Mouse (Mus musculus) ES-E14 (cell line): ENCODE results near the gene Egfem1. TPM values are rescaled to one million over a fixed set of nuclear protein-coding genes. Genes with fewer than 3 reads are reported as not detected.

ENCODE experiments used
- DNase-seq: peaks from one replicate; pipeline ENCODE4 v3.0.0-alpha.2; 2013; ENCODE audit warnings: low read depth, low spot score
- H3K27ac ChIP-seq: 2 replicates; pipeline ENCODE4 v1.5.1; 2012; ENCODE audit warnings: low read depth, mild to moderate bottlenecking, low read length, moderate library complexity, mixed read lengths; ENCODE audit not compliant: poor library complexity, insufficient read depth, severe bottlenecking
- H3K36me3 ChIP-seq: 2 replicates; pipeline ENCODE4 v1.6.1; 2012; ENCODE audit warnings: mild to moderate bottlenecking, low read length, moderate library complexity, mixed read lengths; ENCODE audit not compliant: control insufficient read depth, poor library complexity, insufficient read depth, severe bottlenecking
- H3K4me1 ChIP-seq, 2 experiments: fragments of 150-350 bp in 1 of 2; sonication (generic) in 1 of 2; 2 replicates each; pipeline ENCODE4 v1.6.1; 2012; ENCODE audit warnings: low read length in 2 of 2, mild to moderate bottlenecking in 1 of 2, mixed read lengths in 1 of 2; ENCODE audit not compliant: control insufficient read depth in 2 of 2, insufficient read depth in 2 of 2, poor library complexity in 1 of 2
- H3K4me3 ChIP-seq, 2 experiments: fragments of 150-350 bp in 1 of 2; sonication (generic) in 1 of 2; 2 replicates each; pipeline ENCODE4 v1.5.1; 2012; ENCODE audit warnings: low read length in 2 of 2, low read depth in 1 of 2, mild to moderate bottlenecking in 1 of 2, mixed read lengths in 1 of 2; ENCODE audit not compliant: insufficient read depth in 1 of 2, poor library complexity in 1 of 2, severe bottlenecking in 1 of 2
- H3K9ac ChIP-seq: 2 replicates; pipeline ENCODE4 v1.6.1; 2012; ENCODE audit warnings: low read depth, mild to moderate bottlenecking, low read length, mixed read lengths; ENCODE audit not compliant: poor library complexity, insufficient read depth, severe bottlenecking
- H3K9me3 ChIP-seq: fragments of 150-350 bp; sonication (generic); 2 replicates; pipeline ENCODE4 v1.6.1; 2012; ENCODE audit warnings: low read depth, mild to moderate bottlenecking, low read length; ENCODE audit not compliant: control insufficient read depth, insufficient read depth
- CHD2 ChIP-seq: IDR thresholded peaks from 2 replicates; pipeline ENCODE4 v1.6.1; 2014; ENCODE audit warnings: mild to moderate bottlenecking, low read depth, low read length, inconsistent platforms
- HCFC1 ChIP-seq: IDR thresholded peaks from 2 replicates; pipeline ENCODE4 v1.6.1; 2012; ENCODE audit warnings: low read length, inconsistent platforms, borderline replicate concordance; ENCODE audit not compliant: insufficient read depth
- MAFK ChIP-seq: IDR thresholded peaks from 2 replicates; pipeline ENCODE4 v1.6.1; 2014; ENCODE audit warnings: mild to moderate bottlenecking, low read depth, low read length, inconsistent platforms; ENCODE audit not compliant: insufficient read depth
- ZC3H11A ChIP-seq: IDR thresholded peaks from 2 replicates; pipeline ENCODE4 v1.6.1; 2012; ENCODE audit warnings: low read depth, mild to moderate bottlenecking, inconsistent platforms, low read length, borderline replicate concordance
- ZNF384 ChIP-seq: IDR thresholded peaks from 2 replicates; pipeline ENCODE4 v1.6.1; 2012; ENCODE audit warnings: low read depth, low read length, inconsistent platforms
- in situ Hi-C, 2 experiments: fragments of 600-800 bp; cut with MboI; formaldehyde crosslinking; loops; one replicate each; pipeline ENCODE4 v1.15.1; 2025; ENCODE audit warnings: low sequenced_read_pairs in 2 of 2, inconsistent platforms in 1 of 2; ENCODE audit not compliant: unreplicated experiment in 2 of 2
- total RNA-seq: library from RNA; depleted of rRNA; stranded (reverse); fragments of 300-350 nt; gene quantifications from 2 replicates; pipeline ENCODE4 v1.2.3, GENCODE M21; 2012

Gene Egfem1
- total RNA-seq, 1 experiment = 0.18 TPM

DNA sequence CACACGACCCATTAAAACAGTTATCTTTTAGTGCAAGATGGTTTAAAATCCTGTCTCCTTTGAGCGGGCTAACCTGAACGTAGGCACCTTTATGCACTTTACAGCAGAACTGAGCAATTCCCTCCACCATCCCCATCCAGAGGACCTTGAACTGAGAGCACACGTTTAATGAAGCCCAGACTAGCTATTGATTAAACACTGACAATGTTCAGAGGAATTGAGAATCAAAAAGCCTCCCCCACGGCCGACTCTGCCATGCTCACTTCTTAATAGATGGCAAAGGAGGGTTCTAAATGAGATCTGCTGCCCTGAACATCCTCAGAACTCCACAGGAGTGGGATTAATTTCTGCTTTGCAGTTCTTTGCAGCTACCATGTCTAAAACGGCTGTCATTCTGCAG, 520.3 kb downstream of the Egfem1 start:
- TF ChIP-seq HCFC1 = no peak
- no peak for TF ChIP-seq CHD2
- TF ChIP-seq MAFK = no peak
- TF ChIP-seq ZC3H11A = no peak
- TF ChIP-seq ZNF384 = no peak
- no peak for DNase-seq
- Histone ChIP-seq H3K9me3 (no peaks in the 10 kb centered on the region), H3K4me1 (peaks cover 0 to 1% of the 10 kb centered on the region in 2 experiments; a peak in 1 of 4 replicates), H3K27ac (no peak overlapping the region), H3K36me3 (no peaks in the 10 kb centered on the region), H3K9ac (no peak overlapping the region), H3K4me3 (no peak overlapping the region)
- in situ Hi-C loops = no loop called here

DNA sequence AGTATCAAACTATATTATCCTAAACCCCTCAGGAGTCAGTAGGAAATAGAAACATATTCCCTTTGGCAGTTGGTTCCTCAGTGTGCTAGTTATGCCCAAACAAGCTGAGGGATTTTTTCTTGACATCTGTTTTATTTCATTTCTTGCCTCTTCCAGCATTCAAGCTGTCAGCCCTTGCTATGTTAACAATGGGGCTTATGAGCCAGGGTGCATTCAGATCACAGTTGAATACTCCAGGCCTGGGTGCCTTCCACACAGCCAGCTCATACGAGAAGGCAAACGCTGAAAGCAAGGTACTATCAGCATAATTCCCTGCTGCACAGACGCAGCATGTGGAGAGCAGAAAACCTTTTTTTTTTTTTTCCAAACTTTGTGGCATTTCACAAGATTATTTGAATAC, 526.9 kb downstream of the Egfem1 start:
- no peak for DNase-seq
- no peak overlapping the region for H3K27ac ChIP-seq
- H3K9ac ChIP-seq = no peak overlapping the region
- H3K9me3 ChIP-seq = no peaks in the 10 kb centered on the region
- no peaks in the 10 kb centered on the region for H3K4me1 ChIP-seq
- H3K36me3 ChIP-seq = no peaks in the 10 kb centered on the region
- no peak for TF ChIP-seq ZNF384
- TF ChIP-seq CHD2 = no peak
- no peak for TF ChIP-seq MAFK
- no peak for TF ChIP-seq ZC3H11A
- TF ChIP-seq HCFC1 = no peak
- no peak overlapping the region for H3K4me3 ChIP-seq
- in situ Hi-C loops = no loop called here

DNA sequence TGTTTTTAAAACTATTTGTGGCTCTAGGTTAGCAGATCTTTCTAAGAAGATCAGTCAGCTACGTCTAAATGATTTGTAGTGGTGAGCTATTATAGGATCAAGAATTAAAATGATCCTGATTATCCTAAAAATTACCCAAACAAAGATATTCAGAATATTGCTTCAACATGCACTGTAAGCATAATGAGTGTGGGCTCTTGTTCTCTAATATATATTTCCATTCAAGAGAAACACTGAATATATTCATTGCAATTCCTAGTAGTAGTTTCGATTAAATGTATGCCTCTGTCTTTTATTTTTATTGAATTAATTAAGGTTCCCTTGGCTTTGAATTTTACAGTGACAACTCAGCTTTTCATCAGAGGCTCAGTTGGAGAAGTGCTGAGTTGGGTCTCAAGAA, 527.4 kb downstream of the Egfem1 start:
- H3K27ac ChIP-seq = no peak overlapping the region
- no peaks in the 10 kb centered on the region for H3K4me1 ChIP-seq
- in situ Hi-C loops = no loop called here
- DNase-seq = no peak
- TF ChIP-seq CHD2 = no peak
- no peak for TF ChIP-seq ZC3H11A
- no peak for TF ChIP-seq MAFK
- TF ChIP-seq HCFC1 = no peak
- no peak for TF ChIP-seq ZNF384
- H3K36me3 ChIP-seq = no peaks in the 10 kb centered on the region
- no peaks in the 10 kb centered on the region for H3K9me3 ChIP-seq
- H3K4me3 ChIP-seq = no peak overlapping the region
- H3K9ac ChIP-seq = no peak overlapping the region

DNA sequence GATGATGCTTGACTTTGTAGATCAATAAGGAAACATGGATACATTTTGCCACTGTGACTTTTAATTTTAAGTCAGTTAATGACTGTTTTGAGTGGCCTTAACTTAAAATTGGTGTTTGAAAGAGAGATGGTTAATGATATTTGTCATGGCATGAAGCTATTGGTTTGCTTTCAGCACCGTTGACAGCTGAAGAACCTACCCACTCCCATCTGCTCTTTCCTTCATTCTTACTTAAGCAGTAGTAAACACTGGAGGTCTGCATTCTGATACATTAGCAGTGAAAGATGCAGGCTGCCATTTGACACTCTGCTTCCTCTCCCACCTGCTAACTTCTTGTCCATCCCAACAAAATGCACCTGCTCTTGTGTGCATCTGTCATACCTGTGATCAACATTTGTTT, 537.8 kb downstream of the Egfem1 start:
- in situ Hi-C loops = no loop called here
- Histone ChIP-seq H3K9me3 (no peaks in the 10 kb centered on the region), H3K9ac (no peak overlapping the region), H3K4me3 (no peak overlapping the region), H3K36me3 (no peaks in the 10 kb centered on the region), H3K4me1 (no peaks in the 10 kb centered on the region), H3K27ac (no peak overlapping the region)
- DNase-seq = no peak
- no peak for TF ChIP-seq ZC3H11A
- TF ChIP-seq ZNF384 = no peak
- no peak for TF ChIP-seq MAFK
- no peak for TF ChIP-seq HCFC1
- no peak for TF ChIP-seq CHD2

DNA sequence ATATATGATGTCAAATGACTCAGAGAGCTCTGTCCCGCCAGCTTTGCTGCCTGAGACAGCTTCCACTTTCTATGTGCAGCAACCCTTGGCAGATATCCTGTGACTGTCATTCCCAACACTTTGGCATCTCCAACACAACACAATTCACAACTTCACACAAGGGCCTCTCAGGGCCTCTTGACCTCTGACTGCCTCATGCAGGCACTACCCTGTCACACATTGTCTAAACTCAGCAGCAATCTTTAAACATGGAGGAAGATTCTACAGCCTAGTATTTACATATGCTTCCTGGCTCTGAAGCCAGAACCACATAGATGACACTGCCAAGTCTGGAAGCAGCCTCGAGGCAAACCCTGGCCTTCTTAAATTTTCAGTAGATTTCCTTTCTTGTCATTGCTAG, 558.0 kb downstream of the Egfem1 start:
- Histone ChIP-seq H3K4me1 (no peaks in the 10 kb centered on the region), H3K4me3 (no peak overlapping the region), H3K36me3 (no peaks in the 10 kb centered on the region), H3K27ac (no peak overlapping the region), H3K9ac (no peak overlapping the region), H3K9me3 (no peaks in the 10 kb centered on the region)
- TF ChIP-seq MAFK (no peak), HCFC1 (no peak), CHD2 (no peak), ZC3H11A (no peak), ZNF384 (no peak)
- in situ Hi-C loops = no loop called here
- DNase-seq = no peak
